Mouse (Mus musculus): ENCODE measurements at regions not wholly inside any gene's neighbourhood (a gene's known extent, or its start where the extent isn't known, plus 50 kb on each side); places are given as distances from the start of the nearest gene placed in this dataset.

DNA sequence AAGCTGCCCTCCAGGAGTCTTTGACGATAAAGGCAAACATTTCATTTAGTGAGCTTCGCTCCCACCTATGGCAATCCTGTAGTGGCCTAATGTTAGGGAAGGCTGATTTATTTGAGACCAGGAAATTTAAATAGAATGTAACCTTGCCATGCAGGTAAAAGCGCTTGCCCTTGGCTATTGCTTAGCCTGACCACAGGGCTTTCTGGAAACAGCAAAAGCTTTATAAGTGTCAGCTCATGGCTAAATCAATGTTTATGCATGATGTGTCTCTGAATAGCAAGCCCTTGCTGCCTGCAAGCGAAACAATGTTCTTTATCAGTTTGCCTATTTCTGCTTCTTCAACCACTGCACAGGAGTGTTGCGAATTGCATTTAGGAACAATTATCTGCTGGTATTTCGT lies 419.7 kb upstream of the Tenm3 start:
- H3K27ac ChIP-seq (ENCODE audit: insufficient read depth, low read length) = no peak overlapping the region
- TF ChIP-seq CTCF (IDR thresholded peaks at IDR 0.05; ENCODE audit: extremely low read depth, insufficient read depth, low read length) (no peak), POLR2A (IDR thresholded peaks at IDR 0.05; ENCODE audit: extremely low read depth, insufficient read depth, low read length) (no peak)

DNA sequence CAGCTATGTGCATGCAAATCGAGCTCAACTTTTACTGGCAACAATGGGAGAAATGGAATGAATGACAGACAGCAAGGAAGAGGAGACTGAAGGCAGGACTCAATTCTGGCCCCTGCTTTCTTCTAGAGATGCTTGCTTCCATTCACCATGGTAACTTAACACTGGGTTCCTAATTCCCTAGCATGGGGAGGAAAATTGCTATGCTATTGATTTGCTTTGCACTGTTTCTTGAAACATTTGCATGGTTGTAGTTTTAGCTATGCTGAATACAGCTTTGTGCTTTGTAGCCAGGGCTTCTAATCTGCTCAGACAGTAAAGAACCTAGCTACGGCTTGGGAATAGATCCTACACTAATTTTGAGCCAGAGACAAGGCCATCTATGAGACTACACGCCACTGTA lies 419.0 kb upstream of the Tenm3 start:
- no peaks in the 10 kb centered on the region for H3K4me1 ChIP-seq (ENCODE audit: control insufficient read depth, insufficient read depth, low read length)
- no peak overlapping the region for H3K4me3 ChIP-seq (ENCODE audit: insufficient read depth, low read length)
- TF ChIP-seq POLR2A (IDR thresholded peaks at IDR 0.05; ENCODE audit: extremely low read depth, insufficient read depth, low read length) = no peak
- TF ChIP-seq CTCF (IDR thresholded peaks at IDR 0.05; ENCODE audit: extremely low read depth, insufficient read depth, low read length) = no peak
- H3K27ac ChIP-seq (ENCODE audit: insufficient read depth, low read length) = no peak overlapping the region

More for the DNA sequence above, 419.7 kb upstream of the Tenm3 start:
- H3K4me1 ChIP-seq (ENCODE audit: control insufficient read depth, insufficient read depth, low read length) = no peaks in the 10 kb centered on the region
- H3K4me3 ChIP-seq (ENCODE audit: insufficient read depth, low read length) = no peak overlapping the region

DNA sequence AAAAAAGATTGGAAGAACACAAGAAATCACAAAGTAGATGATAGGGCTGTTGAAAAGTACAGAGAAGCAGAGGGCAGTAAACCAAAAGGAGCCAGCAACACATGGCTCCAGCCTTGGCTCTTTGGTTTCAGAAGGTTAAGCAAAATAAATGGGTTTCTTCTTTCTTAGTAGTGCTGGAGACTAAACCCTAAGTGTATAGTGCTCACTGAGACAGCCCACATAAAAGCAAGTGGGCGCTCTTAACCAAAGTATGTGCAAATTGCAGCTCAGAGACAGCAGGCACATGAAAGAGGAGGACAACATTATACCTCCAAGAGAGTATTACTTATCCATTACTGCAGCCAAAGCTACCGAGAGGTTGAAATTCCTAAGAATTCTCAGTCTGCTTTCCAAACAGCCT lies 412.2 kb upstream of the Tenm3 start:
- Histone ChIP-seq H3K27ac (ENCODE audit: insufficient read depth, low read length) (no peak overlapping the region), H3K4me3 (ENCODE audit: insufficient read depth, low read length) (no peak overlapping the region), H3K4me1 (ENCODE audit: control insufficient read depth, insufficient read depth, low read length) (no peaks in the 10 kb centered on the region)
- no peak for TF ChIP-seq CTCF (IDR thresholded peaks at IDR 0.05; ENCODE audit: extremely low read depth, insufficient read depth, low read length)
- TF ChIP-seq POLR2A (IDR thresholded peaks at IDR 0.05; ENCODE audit: extremely low read depth, insufficient read depth, low read length) = no peak

DNA sequence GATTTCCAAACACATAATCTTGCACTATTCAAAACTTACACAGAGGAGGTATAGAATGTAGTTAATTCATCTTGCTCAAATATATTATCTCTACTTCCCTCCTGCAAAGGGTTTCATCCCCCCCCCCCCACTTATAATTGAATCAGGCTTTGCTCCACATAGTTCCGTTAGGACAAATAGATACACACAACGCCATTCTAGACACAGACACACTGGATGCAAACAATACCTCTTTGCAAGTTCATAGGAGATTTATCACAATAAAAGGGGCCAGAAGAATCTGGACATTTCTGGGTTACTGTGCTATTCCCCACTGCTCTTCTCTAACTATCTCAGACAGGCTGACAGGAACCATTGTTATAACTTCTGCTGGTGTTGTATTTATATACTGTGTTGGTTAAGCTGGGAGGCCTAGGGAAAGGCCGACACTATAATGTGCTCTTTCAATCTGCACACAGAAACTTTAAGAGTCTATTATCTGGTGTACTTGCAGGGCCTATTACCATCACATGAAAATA lies 410.6 kb upstream of the Tenm3 start:
- no peaks in the 10 kb centered on the region for H3K4me1 ChIP-seq (ENCODE audit: control insufficient read depth, insufficient read depth, low read length)
- H3K4me3 ChIP-seq (ENCODE audit: insufficient read depth, low read length) = no peak overlapping the region
- no peak for TF ChIP-seq POLR2A (IDR thresholded peaks at IDR 0.05; ENCODE audit: extremely low read depth, insufficient read depth, low read length)
- no peak for TF ChIP-seq CTCF (IDR thresholded peaks at IDR 0.05; ENCODE audit: extremely low read depth, insufficient read depth, low read length)
- no peak overlapping the region for H3K27ac ChIP-seq (ENCODE audit: insufficient read depth, low read length)

DNA sequence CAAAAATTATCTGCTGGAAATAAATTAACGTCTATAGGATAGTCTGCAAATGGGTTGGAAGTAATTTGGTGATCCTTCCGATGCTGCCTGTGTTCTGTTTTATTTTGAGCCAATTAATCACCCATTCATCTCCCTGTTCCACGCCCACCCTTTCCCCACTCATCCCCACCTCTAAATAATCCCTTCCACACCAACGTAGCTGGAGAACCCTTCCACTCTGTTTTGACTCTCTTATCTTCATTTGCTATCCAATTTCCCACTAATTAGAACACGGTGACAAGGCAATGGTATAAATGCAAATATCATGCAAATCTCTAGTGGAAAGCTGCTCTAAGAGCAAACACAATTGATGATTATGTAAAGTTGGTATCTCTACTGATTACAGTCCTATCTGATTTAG lies 399.3 kb upstream of the Tenm3 start:
- H3K4me1 ChIP-seq (ENCODE audit: control insufficient read depth, insufficient read depth, low read length) = no peaks in the 10 kb centered on the region
- H3K27ac ChIP-seq (ENCODE audit: insufficient read depth, low read length) = no peak overlapping the region
- TF ChIP-seq CTCF (IDR thresholded peaks at IDR 0.05; ENCODE audit: extremely low read depth, insufficient read depth, low read length) (no peak), POLR2A (IDR thresholded peaks at IDR 0.05; ENCODE audit: extremely low read depth, insufficient read depth, low read length) (no peak)
- H3K4me3 ChIP-seq (ENCODE audit: insufficient read depth, low read length) = no peak overlapping the region

DNA sequence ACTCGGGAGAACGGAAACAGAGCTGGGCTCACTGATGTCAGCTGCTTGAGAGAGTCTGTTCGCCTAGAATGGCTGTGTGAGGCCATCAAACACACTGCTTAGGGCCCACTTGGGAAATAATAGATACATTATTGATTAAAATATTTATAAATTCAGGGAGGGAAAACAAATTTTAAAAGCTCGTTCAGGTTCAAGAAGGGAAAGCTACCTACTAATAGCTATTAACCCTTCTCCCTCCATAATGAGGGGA lies 393.0 kb upstream of the Tenm3 start:
- H3K4me3 ChIP-seq (ENCODE audit: insufficient read depth, low read length) = no peak overlapping the region
- no peaks in the 10 kb centered on the region for H3K4me1 ChIP-seq (ENCODE audit: control insufficient read depth, insufficient read depth, low read length)
- TF ChIP-seq CTCF (IDR thresholded peaks at IDR 0.05; ENCODE audit: extremely low read depth, insufficient read depth, low read length) (no peak), POLR2A (IDR thresholded peaks at IDR 0.05; ENCODE audit: extremely low read depth, insufficient read depth, low read length) (no peak)
- no peak overlapping the region for H3K27ac ChIP-seq (ENCODE audit: insufficient read depth, low read length)

DNA sequence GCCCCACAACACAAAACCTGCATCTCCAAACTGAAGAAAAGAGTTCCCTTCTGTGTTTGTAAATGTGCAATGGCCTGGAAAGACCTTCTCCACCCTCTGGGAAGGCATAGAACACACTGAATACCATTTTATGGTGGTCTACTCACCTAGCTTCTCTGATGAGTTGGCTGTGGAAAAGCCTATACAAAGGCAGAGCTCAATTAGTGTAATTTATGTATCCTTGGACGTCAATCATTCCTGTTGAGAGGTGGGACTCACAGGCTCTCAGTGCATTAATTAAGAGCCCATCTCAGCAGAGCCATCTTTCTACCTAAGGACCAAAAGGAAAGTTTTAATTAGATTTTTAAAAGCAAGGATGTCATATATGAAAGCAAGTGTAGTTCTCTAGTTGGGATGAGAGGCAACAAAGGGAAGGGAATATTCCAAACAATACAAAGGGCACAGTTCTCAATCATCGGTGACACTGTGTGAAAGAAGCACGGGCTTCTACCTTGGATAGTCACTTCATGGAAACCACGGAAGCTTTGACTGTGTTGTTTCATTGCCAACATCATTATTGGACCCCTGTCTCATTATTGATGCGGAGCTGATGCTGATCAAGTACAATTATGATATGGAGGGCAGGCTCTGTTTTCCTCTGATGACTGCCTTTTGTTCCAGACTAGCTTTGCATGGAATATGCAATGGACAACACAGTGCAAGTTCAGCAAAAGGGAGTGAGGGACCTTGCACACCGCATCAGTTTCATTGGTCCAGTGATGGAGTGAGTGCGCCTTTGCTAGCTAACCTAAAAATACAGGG lies 392.5 kb upstream of the Tenm3 start:
- H3K4me1 ChIP-seq (ENCODE audit: control insufficient read depth, insufficient read depth, low read length) = no peaks in the 10 kb centered on the region
- no peak overlapping the region for H3K27ac ChIP-seq (ENCODE audit: insufficient read depth, low read length)
- no peak overlapping the region for H3K4me3 ChIP-seq (ENCODE audit: insufficient read depth, low read length)
- TF ChIP-seq CTCF (IDR thresholded peaks at IDR 0.05; ENCODE audit: extremely low read depth, insufficient read depth, low read length) (no peak), POLR2A (IDR thresholded peaks at IDR 0.05; ENCODE audit: extremely low read depth, insufficient read depth, low read length) (no peak)

DNA sequence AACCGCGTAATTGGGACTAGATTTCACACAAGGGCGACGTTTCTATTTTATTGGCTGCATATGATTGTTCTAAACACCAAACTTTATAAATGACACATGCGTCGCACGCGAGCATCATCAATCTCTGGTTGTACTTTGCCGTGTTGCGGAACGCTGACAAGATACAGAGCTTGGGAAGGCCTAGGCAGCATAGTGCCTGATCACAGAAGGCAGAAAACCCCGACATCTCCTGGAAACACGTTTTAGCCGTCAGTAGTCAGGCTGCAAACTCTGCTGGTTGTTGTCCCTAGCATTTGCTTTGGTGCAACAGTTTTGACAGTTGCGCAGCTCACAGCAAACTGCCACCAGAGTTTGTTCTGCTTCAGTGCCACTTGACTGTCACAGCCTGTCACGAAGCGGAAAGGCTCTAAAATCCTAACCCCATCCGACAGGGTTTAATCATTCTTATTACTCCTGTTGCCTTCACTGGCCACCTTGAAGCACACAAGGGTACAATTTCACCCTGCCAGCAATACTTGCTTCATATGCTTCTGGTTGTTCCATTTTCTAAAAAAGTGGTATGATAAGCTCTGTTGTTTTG lies 380.2 kb upstream of the Tenm3 start:
- Histone ChIP-seq H3K4me1 (ENCODE audit: control insufficient read depth, insufficient read depth, low read length) (no peaks in the 10 kb centered on the region), H3K4me3 (ENCODE audit: insufficient read depth, low read length) (no peak overlapping the region), H3K27ac (ENCODE audit: insufficient read depth, low read length) (no peak overlapping the region)
- no peak for TF ChIP-seq POLR2A (IDR thresholded peaks at IDR 0.05; ENCODE audit: extremely low read depth, insufficient read depth, low read length)
- TF ChIP-seq CTCF (IDR thresholded peaks at IDR 0.05; ENCODE audit: extremely low read depth, insufficient read depth, low read length) = no peak

DNA sequence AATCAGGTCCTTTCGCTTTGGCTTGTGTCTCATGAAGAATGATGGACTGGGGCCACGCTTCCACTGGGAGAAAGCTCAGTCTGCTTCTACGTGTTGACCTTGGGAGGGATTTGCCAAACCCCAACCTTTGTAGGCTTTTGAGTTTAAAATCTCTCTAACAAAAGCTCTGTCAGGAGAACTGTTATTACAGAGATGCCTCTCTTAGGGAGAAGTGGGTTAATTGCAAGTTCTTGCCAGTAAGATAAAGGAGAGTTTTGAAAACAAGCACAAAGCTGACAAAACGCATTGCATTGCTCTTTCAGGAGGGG lies 351.5 kb upstream of the Tenm3 start:
- Histone ChIP-seq H3K27ac (ENCODE audit: insufficient read depth, low read length) (no peak overlapping the region), H3K4me1 (ENCODE audit: control insufficient read depth, insufficient read depth, low read length) (no peaks in the 10 kb centered on the region), H3K4me3 (ENCODE audit: insufficient read depth, low read length) (no peak overlapping the region)
- TF ChIP-seq CTCF (IDR thresholded peaks at IDR 0.05; ENCODE audit: extremely low read depth, insufficient read depth, low read length) (no peak), POLR2A (IDR thresholded peaks at IDR 0.05; ENCODE audit: extremely low read depth, insufficient read depth, low read length) (no peak)

DNA sequence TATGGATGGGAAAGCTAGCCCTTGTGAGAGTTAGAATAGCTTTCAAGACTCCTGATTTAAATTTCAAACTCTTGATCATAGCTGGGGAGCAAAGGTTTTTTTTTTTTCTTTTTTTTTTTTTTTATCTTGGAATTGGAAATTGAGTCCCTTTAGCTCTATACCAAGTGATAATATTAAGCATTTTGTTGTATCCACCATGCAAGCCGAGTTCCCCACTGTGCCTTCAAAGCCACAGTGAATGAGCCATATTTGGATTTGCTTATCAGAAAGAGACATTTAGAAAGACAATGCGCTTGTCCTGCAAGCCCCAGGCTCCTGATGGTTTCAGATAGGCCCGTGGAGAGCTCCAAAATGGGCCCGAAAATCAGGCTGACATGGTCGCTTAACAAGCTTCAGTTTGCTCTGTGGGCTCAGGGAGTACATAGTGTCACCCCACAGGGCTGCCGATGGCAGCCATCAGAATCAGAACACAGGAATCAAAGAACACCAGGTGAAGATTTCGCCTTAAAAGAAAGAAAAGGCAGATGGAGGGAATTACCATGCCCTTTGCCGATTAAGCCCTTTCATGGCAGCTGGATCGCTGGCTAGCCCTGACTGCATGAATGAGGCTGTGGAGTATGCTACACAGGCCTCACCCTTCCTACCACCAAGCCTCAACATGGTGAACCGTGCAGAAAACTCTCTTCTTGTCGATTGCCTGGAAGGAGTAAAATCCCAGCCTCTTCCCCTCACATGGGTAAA lies 351.0 kb upstream of the Tenm3 start:
- TF ChIP-seq CTCF (IDR thresholded peaks at IDR 0.05; ENCODE audit: extremely low read depth, insufficient read depth, low read length) (no peak), POLR2A (IDR thresholded peaks at IDR 0.05; ENCODE audit: extremely low read depth, insufficient read depth, low read length) (no peak)
- Histone ChIP-seq H3K27ac (ENCODE audit: insufficient read depth, low read length) (no peak overlapping the region), H3K4me1 (ENCODE audit: control insufficient read depth, insufficient read depth, low read length) (no peaks in the 10 kb centered on the region), H3K4me3 (ENCODE audit: insufficient read depth, low read length) (no peak overlapping the region)
